In the genomic region with DNA sequence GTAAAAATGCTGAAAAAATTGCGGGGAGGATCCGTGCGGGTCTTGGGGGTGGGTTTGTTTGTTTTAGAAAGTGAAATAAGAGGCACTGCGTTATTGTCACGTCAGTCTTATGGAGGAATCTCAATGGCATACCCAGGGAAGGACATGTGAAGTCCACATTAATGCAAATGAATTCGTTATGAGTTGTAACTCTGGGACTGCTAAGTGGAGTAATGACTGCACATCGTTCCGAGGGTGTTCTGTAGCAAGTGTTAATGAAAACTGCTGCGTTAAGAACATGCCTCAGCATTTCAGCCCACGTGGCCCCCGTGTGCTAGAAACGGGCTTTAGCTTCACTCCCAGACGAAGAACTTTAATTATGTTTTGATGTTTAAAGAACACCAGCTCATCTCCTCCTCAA, we compare ENCODE assay signal across 12 mouse cellular contexts. TPM values are rescaled to one million over a fixed set of nuclear protein-coding genes. Genes with fewer than 3 reads are reported as not detected.
DNase-seq lines count a peak whose midpoint lies in the region; ATAC-seq lines count a peak whose summit lies in the region.
"Had no signal": no experiment of that assay in that cellular context is flagged by ENCODE, and none has a peak within 500 bp of the region (broad histone marks: within the 10 kb centered on the region; RNA-seq: fewer than 3 reads in every experiment).

No protein-coding gene starts in this region.

- H3K27me3 ChIP-seq in heart, embryonic 13.5 days (replicated peaks) = no peaks in the 10 kb centered on the region
- H3K27me3 ChIP-seq in embryonic facial prominence, embryonic 12.5 days = no peaks in the 10 kb centered on the region
- peaks cover 50% of the 10 kb centered on the region for H3K27me3 ChIP-seq in hindbrain, embryonic 14.5 days (ENCODE audit: control insufficient read depth, insufficient read depth, low read length)
- H3K27me3 ChIP-seq in midbrain, embryonic 15.5 days (replicated peaks) = no peaks in the 10 kb centered on the region

- 65% methylated on average over 13 of the region's 13 CpGs for WGBS in heart, embryonic 13.5 days
- 19% methylated on average over 13 of the region's 13 CpGs for WGBS in embryonic facial prominence, embryonic 12.5 days
- 30% methylated on average over 13 of the region's 13 CpGs for WGBS in hindbrain, embryonic 14.5 days
- WGBS in midbrain, embryonic 15.5 days = 16% methylated on average over 13 of the region's 13 CpGs

- intact Hi-C loops in heart, postnatal 14 days (cut with DNase I) = no loop called here
- intact Hi-C loops in gastrocnemius, postnatal 14 days (cut with DNase I; ENCODE audit: low total_unique reads) = loop anchor here (10.0 kb wide), 1 partner anchor 55 kb away; no protein-coding TSS in a partner anchor

- no peak overlapping the region for H3K4me2 ChIP-seq in heart, embryonic 13.5 days
- H3K4me2 ChIP-seq in embryonic facial prominence, embryonic 12.5 days (replicated peaks) = peak overlapping the region; percentile 86
- H3K4me2 ChIP-seq in hindbrain, embryonic 14.5 days (replicated peaks) = peak overlapping the region; percentile 22
- H3K4me2 ChIP-seq in midbrain, embryonic 15.5 days = peak overlapping the region; percentile 62

- no peak for ATAC-seq in heart, embryonic 13.5 days (ENCODE audit: extremely low read depth, insufficient number of reproducible peaks, low FRiP score, low TSS enrichment)
- no peak for ATAC-seq in embryonic facial prominence, embryonic 12.5 days (ENCODE audit: insufficient number of reproducible peaks, insufficient read depth, low FRiP score, low TSS enrichment)
- peak; percentile 43; the same call in 1 of the 2 replicates for ATAC-seq in hindbrain, embryonic 14.5 days (ENCODE audit: low FRiP score)
- ATAC-seq in midbrain, embryonic 15.5 days (replicated peaks) = 0 out of 2 replicates have a peak, but pooled peaks have one; percentile 28

- no peaks in the 10 kb centered on the region for H3K9me3 ChIP-seq in heart, embryonic 13.5 days
- H3K9me3 ChIP-seq in embryonic facial prominence, embryonic 12.5 days = no peaks in the 10 kb centered on the region
- no peaks in the 10 kb centered on the region for H3K9me3 ChIP-seq in hindbrain, embryonic 14.5 days (ENCODE audit: control insufficient read depth, low read length)
- no peaks in the 10 kb centered on the region for H3K9me3 ChIP-seq in midbrain, embryonic 15.5 days

- no peak for DNase-seq in heart, postnatal 14 days
- DNase-seq in hindbrain, embryonic 14.5 days (ENCODE audit: low spot score) = no peak
- DNase-seq in ovary, postnatal 10 days (ENCODE audit: low spot score) = no peak
- DNase-seq in gastrocnemius, postnatal 14 days = no peak
- DNase-seq in layer of hippocampus, adult 11-12 months (ENCODE audit: low spot score) = no peak
- DNase-seq: adrenal gland, adult 8-10 months; cerebellum, adult 18-20 months; kidney, postnatal 36 days; thymus, postnatal 4 days had no signal

- peak overlapping the region; percentile 72; the same call in 1 of the 2 replicates for H3K9ac ChIP-seq in heart, embryonic 13.5 days
- H3K9ac ChIP-seq in embryonic facial prominence, embryonic 12.5 days = no peak overlapping the region
- no peak overlapping the region for H3K9ac ChIP-seq in hindbrain, embryonic 14.5 days
- peak overlapping the region; percentile 16; the same call in 1 of the 2 replicates for H3K9ac ChIP-seq in midbrain, embryonic 15.5 days

- peaks cover 5% of the 10 kb centered on the region; the same call in 1 of the 2 replicates for H3K36me3 ChIP-seq in heart, embryonic 13.5 days
- peaks cover 5% of the 10 kb centered on the region; the same call in 1 of the 2 replicates for H3K36me3 ChIP-seq in embryonic facial prominence, embryonic 12.5 days
- H3K36me3 ChIP-seq in hindbrain, embryonic 14.5 days (replicated peaks; ENCODE audit: control insufficient read depth, insufficient read depth) = no peaks in the 10 kb centered on the region
- H3K36me3 ChIP-seq in midbrain, embryonic 15.5 days (replicated peaks) = no peaks in the 10 kb centered on the region

- no peak overlapping the region for H3K4me3 ChIP-seq in heart, embryonic 13.5 days
- peak overlapping the region; percentile 7; the same call in 1 of the 2 replicates for H3K4me3 ChIP-seq in embryonic facial prominence, embryonic 12.5 days
- no peak overlapping the region for H3K4me3 ChIP-seq in hindbrain, embryonic 14.5 days (replicated peaks; ENCODE audit: low read length)
- H3K4me3 ChIP-seq in midbrain, embryonic 15.5 days = peak overlapping the region; percentile 16

- H3K4me1 ChIP-seq in heart, embryonic 13.5 days = peaks cover 96% of the 10 kb centered on the region
- peaks cover 84% of the 10 kb centered on the region for H3K4me1 ChIP-seq in embryonic facial prominence, embryonic 12.5 days
- H3K4me1 ChIP-seq in hindbrain, embryonic 14.5 days (replicated peaks; ENCODE audit: control insufficient read depth, insufficient read depth, low read length) = peaks cover 22% of the 10 kb centered on the region
- H3K4me1 ChIP-seq in midbrain, embryonic 15.5 days = peaks cover 67% of the 10 kb centered on the region

- no peak overlapping the region for H3K27ac ChIP-seq in heart, embryonic 13.5 days (replicated peaks)
- H3K27ac ChIP-seq in embryonic facial prominence, embryonic 12.5 days = peak overlapping the region; percentile 17; the same call in 1 of the 2 replicates
- H3K27ac ChIP-seq in hindbrain, embryonic 14.5 days = no peak overlapping the region
- peak overlapping the region; percentile 76 for H3K27ac ChIP-seq in midbrain, embryonic 15.5 days

RNA-seq across cellular contexts. Expression of gene Tcf7l2, which starts 8.4 kb away (rescaled TPM):
- polyA plus RNA-seq in heart, embryonic 13.5 days (2015; fragmentation: Nextera tagmentation; extraction: Ambion mirVana) = 42.6 and 43.8 TPM in 2 replicates
- 10 to 100 TPM; 15.7 to 22.7 TPM for total RNA-seq in heart, postnatal 14 days (2021)
- polyA plus RNA-seq in embryonic facial prominence, embryonic 12.5 days (2016; fragmentation: Nextera tagmentation; extraction: Ambion mirVana) = 137 and 148 TPM in 2 replicates
- 24.0 and 38.1 TPM in 2 replicates for polyA plus RNA-seq in hindbrain, embryonic 14.5 days (2014; fragmentation: Nextera tagmentation; extraction: Ambion mirVana)
- polyA plus RNA-seq in midbrain, embryonic 15.5 days (2015; fragmentation: Nextera tagmentation; extraction: Ambion mirVana) = 729 and 759 TPM in 2 replicates
- 10 to 100 TPM; 10.7 to 12.9 TPM for total RNA-seq in gastrocnemius, postnatal 14 days (2021)

Comparison
In these comparisons a context has a peak if more than half of its experiments do, and no peak if none do; other contexts are left out.
1. ATAC-seq: peak in hindbrain, embryonic 14.5 days (single experiment) and midbrain, embryonic 15.5 days (single experiment); none in heart, embryonic 13.5 days (single experiment) and embryonic facial prominence, embryonic 12.5 days (single experiment).
2. H3K27ac ChIP-seq: peak in embryonic facial prominence, embryonic 12.5 days (single experiment) and midbrain, embryonic 15.5 days (single experiment); none in heart, embryonic 13.5 days (single experiment) and hindbrain, embryonic 14.5 days (single experiment).
3. H3K4me3 ChIP-seq: peak in embryonic facial prominence, embryonic 12.5 days (single experiment) and midbrain, embryonic 15.5 days (single experiment); none in heart, embryonic 13.5 days (single experiment) and hindbrain, embryonic 14.5 days (single experiment).
4. H3K9ac ChIP-seq: peak in heart, embryonic 13.5 days (single experiment) and midbrain, embryonic 15.5 days (single experiment); none in embryonic facial prominence, embryonic 12.5 days (single experiment) and hindbrain, embryonic 14.5 days (single experiment).